18 mouse cellular contexts compared by ENCODE assay signal in the genomic region with DNA sequence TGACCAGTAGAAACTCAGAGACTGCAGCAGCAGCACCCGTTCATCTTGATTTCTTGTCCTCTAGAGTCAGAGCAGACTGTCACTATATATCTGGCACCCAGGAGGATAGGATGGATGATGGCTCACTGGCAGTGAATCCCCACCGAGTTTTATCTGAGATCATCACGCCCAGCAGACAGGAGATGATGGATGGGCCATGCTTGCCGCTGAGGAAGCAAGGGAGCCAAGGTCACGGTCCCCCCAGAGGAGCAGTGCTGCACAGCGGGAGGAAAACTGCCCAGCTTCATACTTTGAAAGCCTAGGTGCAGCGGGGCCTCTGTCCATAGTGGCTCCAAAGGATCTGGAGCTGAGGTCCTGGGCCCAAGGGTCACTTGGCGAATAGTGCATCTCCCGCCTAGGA.
DNase-seq lines count a peak whose midpoint lies in the region; ATAC-seq and TF ChIP-seq lines count a peak whose summit lies in the region.
"Had no signal": no experiment of that assay in that cellular context is flagged by ENCODE, and none has a peak within 500 bp of the region (broad histone marks: within the 10 kb centered on the region; RNA-seq: fewer than 3 reads in every experiment).

No protein-coding gene starts in this region.

- H3K36me3 ChIP-seq in lung, embryonic 14.5 days (ENCODE audit: insufficient read depth), result no peaks in the 10 kb centered on the region
- no peaks in the 10 kb centered on the region for H3K36me3 ChIP-seq in hindbrain, postnatal 0 days (ENCODE audit: insufficient read depth, low read length)
- H3K36me3 ChIP-seq: intestine, embryonic 15.5 days; midbrain, embryonic 10.5 days had no signal

- H3K9ac ChIP-seq in lung, embryonic 14.5 days, result no peak overlapping the region
- no peak overlapping the region for H3K9ac ChIP-seq in hindbrain, postnatal 0 days (replicated peaks; ENCODE audit: low read length)
- H3K9ac ChIP-seq: forebrain, postnatal 0 days; intestine, embryonic 15.5 days; liver, embryonic 14.5 days had no signal

- no peak for TF ChIP-seq CTCF in lung, embryonic 14.5 days (IDR thresholded peaks at IDR 0.05; ENCODE audit: low read depth)
- no peak for TF ChIP-seq CTCF in hindbrain, postnatal 0 days (IDR thresholded peaks at IDR 0.05; ENCODE audit: low read depth)

- no peaks in the 10 kb centered on the region for H3K9me3 ChIP-seq in lung, embryonic 14.5 days (ENCODE audit: low read depth, low read length)
- no peaks in the 10 kb centered on the region for H3K9me3 ChIP-seq in hindbrain, postnatal 0 days (ENCODE audit: low read length)
- H3K9me3 ChIP-seq: intestine, embryonic 15.5 days; midbrain, embryonic 10.5 days had no signal

- H3K4me1 ChIP-seq in lung, embryonic 14.5 days (ENCODE audit: insufficient read depth), result no peaks in the 10 kb centered on the region
- H3K4me1 ChIP-seq in hindbrain, postnatal 0 days (ENCODE audit: insufficient read depth, low read length), result peaks cover 8% of the 10 kb centered on the region
- H3K4me1 ChIP-seq: intestine, embryonic 15.5 days had no signal

- WGBS in lung, embryonic 14.5 days, result 22% methylated on average over 9 of the region's 9 CpGs
- 42% methylated on average over 9 of the region's 9 CpGs for WGBS in hindbrain, postnatal 0 days

- no peak overlapping the region for H3K4me2 ChIP-seq in lung, embryonic 14.5 days
- H3K4me2 ChIP-seq in hindbrain, postnatal 0 days (ENCODE audit: low read depth, low read length), result no peak overlapping the region
- H3K4me2 ChIP-seq: intestine, embryonic 15.5 days had no signal

- no peaks in the 10 kb centered on the region for H3K27me3 ChIP-seq in lung, embryonic 14.5 days (ENCODE audit: insufficient read depth, low read length)
- H3K27me3 ChIP-seq in hindbrain, postnatal 0 days (ENCODE audit: insufficient read depth, low read length), result no peaks in the 10 kb centered on the region
- H3K27me3 ChIP-seq: intestine, embryonic 15.5 days had no signal

- H3K27ac ChIP-seq in lung, embryonic 14.5 days (ENCODE audit: low read depth), result no peak overlapping the region
- no peak overlapping the region for H3K27ac ChIP-seq in hindbrain, postnatal 0 days
- H3K27ac ChIP-seq: gastrocnemius, adult 2 months; intestine, embryonic 15.5 days; liver, embryonic 14.5 days; midbrain, embryonic 10.5 days had no signal

- H3K4me3 ChIP-seq in lung, embryonic 14.5 days (ENCODE audit: low read depth, low read length), result no peak overlapping the region
- H3K4me3 ChIP-seq in hindbrain, postnatal 0 days (ENCODE audit: low read length), result no peak overlapping the region
- H3K4me3 ChIP-seq: erythroblast, embryonic 14.5 days; gastrocnemius, adult 2 months; intestine, embryonic 15.5 days; midbrain, embryonic 10.5 days had no signal

- peak; percentile 32 for DNase-seq in lung, embryonic 14.5 days
- no peak for DNase-seq in lung, adult 18-20 months
- peak; percentile 35 for DNase-seq in embryo, embryonic 10.5 days (ENCODE audit: low spot score)
- DNase-seq in hindbrain, postnatal 0 days (ENCODE audit: low spot score), result no peak
- DNase-seq in cerebellum, adult 11 months, result no peak
- no peak for DNase-seq in spleen, adult 12 weeks (ENCODE audit: low spot score)
- DNase-seq: cerebellum, adult 8-10 months; forebrain, postnatal 0 days; gastrocnemius, adult 2 months; heart, adult 18-20 months; heart, postnatal 10 days; lung, postnatal 14 days had no signal

- ATAC-seq in lung, embryonic 14.5 days (ENCODE audit: insufficient read depth), result no peak
- ATAC-seq in hindbrain, postnatal 0 days, result peak; percentile 11; the same call in 1 of the 2 replicates
- no peak for ATAC-seq in activated CD4-positive, CD25-positive, alpha-beta regulatory T cell, adult 4 months
- ATAC-seq: CD4-positive, CD25-positive, alpha-beta regulatory T cell, adult 4 months; forebrain, postnatal 0 days; intestine, embryonic 15.5 days had no signal

Comparison
In these comparisons a context has a peak if more than half of its experiments do, and no peak if none do; other contexts are left out.
1. DNase-seq: peak in lung, embryonic 14.5 days (single experiment) and embryo, embryonic 10.5 days (single experiment); none in lung, adult 18-20 months (0 of 2), hindbrain, postnatal 0 days (single experiment), cerebellum, adult 11 months (single experiment) and spleen, adult 12 weeks (single experiment).